Mouse (Mus musculus) embryo, embryonic 9.5 days (tissue): ENCODE measurements around the gene Mthfr.

Source experiments
- DNase-seq: peaks from one replicate; pipeline ENCODE4 v3.0.0-alpha.2; 2017; ENCODE audit errors: extremely low spot score

The Mthfr gene

GRCm38 (mm10) chr4:148038600-148039253 lies at the start of gene Mthfr, which contains the start of gene Clcn6:
TSS of gene Mthfr (plus strand) at chr4:148039077.
TSS of gene Clcn6 (minus strand) at chr4:148038821.
- peak; percentile 98 for DNase-seq

- DNase-seq = no peak
Observed at GRCm38 (mm10) chr4:147993571-147994095, 45.2 kb upstream of the Mthfr start.

- no peak for DNase-seq
Observed at GRCm38 (mm10) chr4:147995311-147995710, 43.6 kb upstream of the Mthfr start.

GRCm38 (mm10) chr4:148000202-148000772 lies 38.6 kb upstream of the Mthfr start, which contains the start of gene Nppa:
TSS of gene Nppa (plus strand) at chr4:148000722.
- DNase-seq = no peak

GRCm38 (mm10) chr4:148001013-148001789 lies 37.7 kb upstream of the Mthfr start:
- no peak for DNase-seq

GRCm38 (mm10) chr4:148001866-148002265 lies 37.0 kb upstream of the Mthfr start:
- no peak for DNase-seq

GRCm38 (mm10) chr4:148004361-148004760 lies 34.5 kb upstream of the Mthfr start:
- DNase-seq = no peak

- DNase-seq = no peak
Observed at GRCm38 (mm10) chr4:148008412-148008811, 30.5 kb upstream of the Mthfr start.

GRCm38 (mm10) chr4:148009641-148010040 lies 29.2 kb upstream of the Mthfr start:
- DNase-seq = no peak

- DNase-seq = no peak
Observed at GRCm38 (mm10) chr4:148011332-148011731, 27.5 kb upstream of the Mthfr start.

- no peak for DNase-seq
Observed at GRCm38 (mm10) chr4:148012216-148012615, 26.7 kb upstream of the Mthfr start.

- DNase-seq = no peak
Observed at GRCm38 (mm10) chr4:148015418-148015817, 23.5 kb upstream of the Mthfr start.

GRCm38 (mm10) chr4:148016981-148017380 lies 21.9 kb upstream of the Mthfr start:
- no peak for DNase-seq

- DNase-seq = no peak
Observed at GRCm38 (mm10) chr4:148018410-148018809, 20.5 kb upstream of the Mthfr start.

GRCm38 (mm10) chr4:148024003-148024402 lies 14.9 kb upstream of the Mthfr start:
- no peak for DNase-seq

GRCm38 (mm10) chr4:148029297-148029696 lies 9.6 kb upstream of the Mthfr start:
- DNase-seq = no peak

- DNase-seq = no peak
Observed at GRCm38 (mm10) chr4:148030506-148030905, 8.4 kb upstream of the Mthfr start.

- no peak for DNase-seq
Observed at GRCm38 (mm10) chr4:148033858-148034410, 4.9 kb upstream of the Mthfr start.

- no peak for DNase-seq
Observed at GRCm38 (mm10) chr4:148035440-148035839, 3.4 kb upstream of the Mthfr start.

- DNase-seq = no peak
Observed at GRCm38 (mm10) chr4:148038079-148038599, 738 bp upstream of the Mthfr start.

GRCm38 (mm10) chr4:148039254-148040028 lies 564 bp downstream of the Mthfr start:
- peak; percentile 23 for DNase-seq
